In the genomic region with DNA sequence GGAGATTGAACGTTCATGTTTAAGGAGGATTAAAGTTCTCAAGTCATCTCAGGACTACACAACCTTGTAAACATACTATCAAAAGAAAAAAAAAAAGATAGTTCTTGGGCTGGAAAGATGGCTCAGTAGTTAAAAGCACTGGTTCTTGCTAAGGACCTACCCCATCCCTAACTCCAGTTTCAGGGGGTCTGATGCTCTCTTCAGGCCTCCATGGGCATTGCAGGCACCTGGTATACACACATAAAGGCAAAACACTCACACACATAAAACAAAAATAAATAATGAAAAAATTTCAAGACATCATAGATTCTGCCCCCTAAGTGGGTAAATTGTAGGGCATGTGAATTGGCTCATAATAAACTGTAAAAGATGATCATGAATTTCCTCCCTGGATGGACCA, we compare ENCODE assay signal across 21 mouse cellular contexts. TPM values are rescaled to one million over a fixed set of nuclear protein-coding genes. Genes with fewer than 3 reads are reported as not detected.
A peak's percentile ranks its signal among the peaks of the same experiment; 100 is the strongest.
DNase-seq lines count a peak whose midpoint lies in the region; ATAC-seq and TF ChIP-seq lines count a peak whose summit lies in the region.
"Had no signal": no experiment of that assay in that cellular context is flagged by ENCODE, and none has a peak within 500 bp of the region (broad histone marks: within the 10 kb centered on the region; RNA-seq: fewer than 3 reads in every experiment).

No protein-coding gene starts in this region.

- H3K27ac ChIP-seq in gastrocnemius, adult 2 months, result no peak overlapping the region
- H3K27ac ChIP-seq in left cerebral cortex, adult 2 months, result no peak overlapping the region
- no peak overlapping the region for H3K27ac ChIP-seq in stomach, postnatal 0 days (replicated peaks)
- H3K27ac ChIP-seq: embryonic facial prominence, embryonic 13.5 days; hindbrain, embryonic 13.5 days; liver, embryonic 13.5 days; macrophage; midbrain, embryonic 12.5 days had no signal

- TF ChIP-seq CTCF in gastrocnemius, adult 2 months (IDR thresholded peaks at IDR 0.05), result peak; percentile 24; the same call in 1 of the 2 replicates
- TF ChIP-seq CTCF in left cerebral cortex, adult 2 months (IDR thresholded peaks at IDR 0.05), result peak; percentile 35
- peak; percentile 51 for TF ChIP-seq CTCF in stomach, postnatal 0 days (IDR thresholded peaks at IDR 0.05; ENCODE audit: low read depth)

- H3K4me3 ChIP-seq in gastrocnemius, adult 2 months, result no peak overlapping the region
- H3K4me3 ChIP-seq in left cerebral cortex, adult 2 months, result no peak overlapping the region
- H3K4me3 ChIP-seq in stomach, postnatal 0 days (ENCODE audit: low read depth, low read length), result no peak overlapping the region
- H3K4me3 ChIP-seq: embryonic facial prominence, embryonic 13.5 days; hindbrain, embryonic 13.5 days; liver, embryonic 13.5 days; midbrain, embryonic 12.5 days had no signal

- H3K4me1 ChIP-seq in stomach, postnatal 0 days (replicated peaks; ENCODE audit: control insufficient read depth, insufficient read depth), result no peaks in the 10 kb centered on the region
- H3K4me1 ChIP-seq: embryonic facial prominence, embryonic 13.5 days; liver, embryonic 13.5 days had no signal

- H3K27me3 ChIP-seq in stomach, postnatal 0 days (ENCODE audit: control insufficient read depth, insufficient read depth, low read length), result no peaks in the 10 kb centered on the region
- H3K27me3 ChIP-seq: embryonic facial prominence, embryonic 13.5 days; hindbrain, embryonic 13.5 days; liver, embryonic 13.5 days had no signal

- no peak for ATAC-seq in stomach, postnatal 0 days (ENCODE audit: low FRiP score, low TSS enrichment)
- ATAC-seq: intestine, embryonic 16.5 days had no signal

- WGBS in stomach, postnatal 0 days, result 53% methylated on average over 1 of the region's 1 CpGs

- DNase-seq in gastrocnemius, adult 2 months, result no peak
- DNase-seq in gastrocnemius, postnatal 36 days, result no peak
- DNase-seq in left cerebral cortex, adult 2 months (ENCODE audit: extremely low spot score in 1 of 2, low spot score in 2 of 2), result no peak
- DNase-seq in left cerebral cortex, postnatal 10 days (ENCODE audit: extremely low spot score in 1 of 2, low spot score in 2 of 2), result no peak
- peak; percentile 33 for DNase-seq in retina, embryonic 14.5 days (ENCODE audit: low spot score)
- no peak for DNase-seq in retina, postnatal 1 day
- DNase-seq in stomach, postnatal 0 days (ENCODE audit: low spot score), result no peak
- no peak for DNase-seq in MN1 (ENCODE audit: low spot score)
- DNase-seq: adrenal gland, postnatal 10 days; B cell, adult 2 months; cerebellum, adult 18-20 months; heart, adult 18-20 months; kidney, postnatal 25 days; liver, embryonic 13.5 days; right cerebral cortex, postnatal 4 days; thymus, adult 18-20 months had no signal

- 0 out of 2 replicates have a peak, but pooled peaks cover 3% of the 10 kb centered on the region for H3K36me3 ChIP-seq in stomach, postnatal 0 days (ENCODE audit: control insufficient read depth, insufficient read depth, low read length)
- H3K36me3 ChIP-seq: hindbrain, embryonic 13.5 days had no signal

- H3K9ac ChIP-seq in stomach, postnatal 0 days (ENCODE audit: low read length), result no peak overlapping the region
- H3K9ac ChIP-seq: embryonic facial prominence, embryonic 13.5 days; hindbrain, embryonic 13.5 days; liver, embryonic 13.5 days; midbrain, embryonic 12.5 days had no signal

- no peak for TF ChIP-seq EP300 in stomach, postnatal 0 days (optimal IDR thresholded peaks at IDR 0.05)

- H3K9me3 ChIP-seq in stomach, postnatal 0 days (ENCODE audit: control insufficient read depth, low read length), result no peaks in the 10 kb centered on the region
- H3K9me3 ChIP-seq: embryonic facial prominence, embryonic 13.5 days; hindbrain, embryonic 13.5 days; liver, embryonic 13.5 days; midbrain, embryonic 12.5 days had no signal

- H3K4me2 ChIP-seq in stomach, postnatal 0 days (replicated peaks; ENCODE audit: low read depth), result no peak overlapping the region
- H3K4me2 ChIP-seq: embryonic facial prominence, embryonic 13.5 days; hindbrain, embryonic 13.5 days; liver, embryonic 13.5 days; midbrain, embryonic 12.5 days had no signal

- intact Hi-C loops in gastrocnemius, adult 2 months (cut with DNase I), result no loop called here
- intact Hi-C loops in gastrocnemius, postnatal 36 days (cut with DNase I), result no loop called here
- intact Hi-C loops in left cerebral cortex, adult 2 months (cut with DNase I), result no loop called here
- intact Hi-C loops in left cerebral cortex, postnatal 10 days (cut with DNase I), result no loop called here

RNA-seq across cellular contexts. Expression of gene Atg7, which starts 42.5 kb away (rescaled TPM):
- total RNA-seq in gastrocnemius, adult 2 months (2021), result 10 to 100 TPM in 1 of 2 experiments, 1 to 10 TPM in 1; 9.6 to 11.5 TPM
- 1 to 10 TPM; 8.2 to 8.6 TPM for total RNA-seq in gastrocnemius, postnatal 36 days (2021)
- total RNA-seq in left cerebral cortex, adult 2 months (2021), result 10 to 100 TPM; 28.9 to 29.1 TPM
- total RNA-seq in left cerebral cortex, postnatal 10 days (2021), result 10 to 100 TPM; 23.6 to 24.6 TPM
- 14.0 and 15.0 TPM in 2 replicates for polyA plus RNA-seq in stomach, postnatal 0 days (2015; fragmentation: Nextera tagmentation; extraction: Ambion mirVana)
